Mouse (Mus musculus) T-helper 17 cell (primary cell): ENCODE results near the gene Cdr1.

Experiments
- in situ Hi-C, 2 experiments: fragments of 300-600 bp; cut with MboI, MseI; formaldehyde crosslinking; loops; 1 replicate in 1 of 2; 2 replicates in 1 of 2; pipeline ENCODE4 v1.15.1; 2025; ENCODE audit warnings: high pct_unique_total_duplicates in 2 of 2

The Cdr1 gene

GRCm38 (mm10) chrX:61185458-61185857, at the start of gene Cdr1:
TSS of gene Cdr1 (minus strand) at chrX:61185558.
- in situ Hi-C loops = no loop called here

DNA sequence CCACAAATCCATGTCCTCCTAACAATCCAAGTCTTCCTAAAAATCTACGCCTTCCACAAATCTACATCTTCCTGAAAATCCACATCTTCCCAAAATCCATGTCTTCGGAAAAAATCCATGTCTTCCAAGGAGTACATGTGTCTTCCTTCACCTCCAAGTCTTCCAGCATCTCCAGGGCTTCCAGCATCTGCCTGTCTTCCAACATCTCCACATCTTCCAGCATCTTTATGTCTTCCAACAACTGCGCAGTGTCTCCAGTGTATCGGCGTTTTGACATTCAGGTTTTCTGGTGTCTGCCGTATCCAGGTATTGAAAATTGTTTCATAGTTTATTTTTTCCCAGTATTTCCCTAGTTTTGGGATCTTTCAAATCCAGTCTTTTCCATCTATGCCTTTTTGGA, 511 bp upstream of the Cdr1 start:
- in situ Hi-C loops = no loop called here

DNA sequence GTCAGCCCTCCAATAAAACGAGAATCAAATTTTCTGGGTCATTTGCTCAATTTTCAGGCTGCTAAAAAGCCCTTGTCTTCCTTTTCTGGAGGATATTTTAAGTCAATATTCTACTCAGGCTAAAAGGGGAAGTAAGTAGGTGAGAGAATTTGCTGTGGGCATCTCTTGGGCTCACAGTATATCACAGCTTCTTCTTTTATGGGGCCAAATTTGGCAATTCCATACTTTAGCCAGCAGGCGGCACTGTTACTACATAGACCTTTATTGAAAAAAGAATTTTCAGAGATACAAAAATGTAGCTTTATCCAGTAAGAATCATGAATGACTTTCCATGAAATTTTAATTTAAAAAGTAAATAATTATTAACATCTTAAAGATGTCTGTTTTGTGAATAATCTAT, 18.8 kb downstream of the Cdr1 start:
- in situ Hi-C loops = loop anchor here in 1 of 2 experiments (10.0 kb wide), 1 partner anchor 1688 kb away; no protein-coding TSS in a partner anchor

GRCm38 (mm10) chrX:61161249-61161648, 24.1 kb downstream of the Cdr1 start:
- in situ Hi-C loops = loop anchor here in 1 of 2 experiments (10.0 kb wide), 1 partner anchor 1694 kb away; no protein-coding TSS in a partner anchor

- in situ Hi-C loops = no loop called here
These were observed 30.6 kb downstream of the Cdr1 start for GRCm38 (mm10) chrX:61154657-61155256.

GRCm38 (mm10) chrX:61154246-61154645, 31.1 kb downstream of the Cdr1 start:
- in situ Hi-C loops = no loop called here

DNA sequence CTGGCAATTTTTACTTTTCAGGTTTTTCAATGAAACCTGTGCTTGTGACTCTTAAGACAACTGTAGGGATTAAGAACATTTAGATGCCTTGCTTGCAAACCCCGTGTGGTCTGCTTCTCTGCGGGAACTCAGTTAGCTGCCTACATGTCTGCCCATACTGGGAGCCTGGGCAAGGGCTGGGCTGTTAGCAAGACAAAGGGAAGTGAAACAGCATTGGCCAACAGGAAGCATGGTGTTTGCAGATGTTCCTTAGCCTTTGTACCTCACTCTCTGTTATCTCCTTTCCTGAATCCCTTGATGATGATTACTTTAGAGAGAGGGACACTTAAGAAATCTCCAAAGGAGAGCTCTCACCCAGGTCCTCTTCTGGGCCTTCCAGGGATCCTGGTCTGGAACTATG, 38.8 kb downstream of the Cdr1 start:
- in situ Hi-C loops = no loop called here

DNA sequence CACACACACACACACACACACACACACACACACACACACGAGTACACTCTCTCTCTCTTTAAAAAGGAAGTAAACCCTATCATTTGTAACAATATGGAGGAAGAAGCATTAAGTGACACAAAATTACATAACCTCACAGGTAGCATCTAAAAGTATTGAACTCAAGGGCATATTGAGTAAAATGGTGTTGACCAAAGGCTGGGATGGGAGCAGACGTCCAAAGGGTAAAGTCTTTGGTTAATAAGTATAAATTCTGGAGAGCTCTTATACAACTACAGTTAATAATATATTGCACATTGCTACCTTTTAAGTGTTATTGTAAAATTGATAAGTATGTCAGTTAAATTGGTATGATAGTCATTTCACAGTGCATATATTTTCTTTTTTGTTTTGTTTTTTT, 39.9 kb downstream of the Cdr1 start:
- in situ Hi-C loops = no loop called here

GRCm38 (mm10) chrX:61134592-61134991, 50.8 kb downstream of the Cdr1 start:
- in situ Hi-C loops = no loop called here
